Mouse (Mus musculus): Measurements from ENCODE around the gene Xab2. TPM values are rescaled to one million over a fixed set of nuclear protein-coding genes. Genes with fewer than 3 reads are reported as not detected.

Xab2 gene
- 69.3 and 71.2 TPM in 2 replicates for polyA plus RNA-seq (2015; fragmentation: Nextera tagmentation; extraction: Ambion mirVana)

GRCm38 (mm10) chr8:3621199-3621970, at the start of gene Xab2, which contains the start of gene Pet100:
Gene Xab2, minus strand, starts transcription at chr8:3621316.
Gene Pet100, plus strand, starts transcription at chr8:3621548.
- no peaks in the 10 kb centered on the region for H3K27me3 ChIP-seq (replicated peaks; ENCODE audit: control insufficient read depth, insufficient read depth, low read length)
- H3K9ac ChIP-seq (replicated peaks; ENCODE audit: low read depth, low read length): peak within 1 kb of the TSS; percentile 70
- peak; percentile 97 for ATAC-seq
- H3K4me3 ChIP-seq (replicated peaks; ENCODE audit: low read length): peak within 1 kb of the TSS; percentile 55
- under 1% methylated on average over 37 of the region's 37 CpGs for WGBS
- H3K4me2 ChIP-seq (ENCODE audit: low read length): peak within 1 kb of the TSS; percentile 88
- no peaks in the 10 kb centered on the region for H3K9me3 ChIP-seq (ENCODE audit: control insufficient read depth, low read length)
- H3K36me3 ChIP-seq (ENCODE audit: control insufficient read depth, insufficient read depth): peaks cover 14% of the 10 kb centered on the region
- peaks cover 20% of the 10 kb centered on the region for H3K4me1 ChIP-seq (replicated peaks; ENCODE audit: control insufficient read depth, insufficient read depth, low read length)
- H3K27ac ChIP-seq (ENCODE audit: low read length): no peak within 1 kb of the TSS

GRCm38 (mm10) chr8:3670388-3670787, 49.3 kb upstream of the Xab2 start:
- H3K9me3 ChIP-seq (ENCODE audit: control insufficient read depth, low read length): no peaks in the 10 kb centered on the region
- H3K27ac ChIP-seq (ENCODE audit: low read length): no peak overlapping the region
- H3K4me3 ChIP-seq (replicated peaks; ENCODE audit: low read length): no peak overlapping the region
- H3K4me2 ChIP-seq (ENCODE audit: low read length): no peak overlapping the region
- ATAC-seq: no peak
- no peak overlapping the region for H3K9ac ChIP-seq (replicated peaks; ENCODE audit: low read depth, low read length)
- no peaks in the 10 kb centered on the region for H3K36me3 ChIP-seq (ENCODE audit: control insufficient read depth, insufficient read depth)
- no peaks in the 10 kb centered on the region for H3K27me3 ChIP-seq (replicated peaks; ENCODE audit: control insufficient read depth, insufficient read depth, low read length)
- H3K4me1 ChIP-seq (replicated peaks; ENCODE audit: control insufficient read depth, insufficient read depth, low read length): peaks cover 4% of the 10 kb centered on the region; the same call in 1 of the 2 replicates
- 84% methylated on average over 2 of the region's 2 CpGs for WGBS

- H3K4me1 ChIP-seq (replicated peaks; ENCODE audit: control insufficient read depth, insufficient read depth, low read length): no peaks in the 10 kb centered on the region
- no peak within 1 kb of the TSS for H3K9ac ChIP-seq (replicated peaks; ENCODE audit: low read depth, low read length)
- H3K4me2 ChIP-seq (ENCODE audit: low read length): no peak within 1 kb of the TSS
- H3K36me3 ChIP-seq (ENCODE audit: control insufficient read depth, insufficient read depth): no peaks in the 10 kb centered on the region
- H3K27ac ChIP-seq (ENCODE audit: low read length): no peak within 1 kb of the TSS
- H3K27me3 ChIP-seq (replicated peaks; ENCODE audit: control insufficient read depth, insufficient read depth, low read length): no peaks in the 10 kb centered on the region
- H3K4me3 ChIP-seq (replicated peaks; ENCODE audit: low read length): no peak within 1 kb of the TSS
- WGBS: 81% methylated on average over 6 of the region's 6 CpGs
- no peak for ATAC-seq
- no peaks in the 10 kb centered on the region for H3K9me3 ChIP-seq (ENCODE audit: control insufficient read depth, low read length)
Observed at GRCm38 (mm10) chr8:3665507-3665906, 44.4 kb upstream of the Xab2 start, which contains the start of gene Mcemp1. Gene Mcemp1, plus strand, starts transcription at chr8:3665754.

- ATAC-seq: no peak
- no peaks in the 10 kb centered on the region for H3K27me3 ChIP-seq (replicated peaks; ENCODE audit: control insufficient read depth, insufficient read depth, low read length)
- H3K4me1 ChIP-seq (replicated peaks; ENCODE audit: control insufficient read depth, insufficient read depth, low read length): no peaks in the 10 kb centered on the region
- no peaks in the 10 kb centered on the region for H3K9me3 ChIP-seq (ENCODE audit: control insufficient read depth, low read length)
- H3K4me2 ChIP-seq (ENCODE audit: low read length): no peak overlapping the region
- no peak overlapping the region for H3K9ac ChIP-seq (replicated peaks; ENCODE audit: low read depth, low read length)
- 67% methylated on average over 5 of the region's 5 CpGs for WGBS
- no peak overlapping the region for H3K4me3 ChIP-seq (replicated peaks; ENCODE audit: low read length)
- H3K27ac ChIP-seq (ENCODE audit: low read length): no peak overlapping the region
- no peaks in the 10 kb centered on the region for H3K36me3 ChIP-seq (ENCODE audit: control insufficient read depth, insufficient read depth)
Observed at GRCm38 (mm10) chr8:3664405-3664804, 43.3 kb upstream of the Xab2 start.

- Histone ChIP-seq H3K27ac (ENCODE audit: low read length) (no peak overlapping the region), H3K4me3 (replicated peaks; ENCODE audit: low read length) (no peak overlapping the region), H3K4me2 (ENCODE audit: low read length) (no peak overlapping the region), H3K4me1 (replicated peaks; ENCODE audit: control insufficient read depth, insufficient read depth, low read length) (peaks cover 4% of the 10 kb centered on the region; the same call in 1 of the 2 replicates), H3K36me3 (ENCODE audit: control insufficient read depth, insufficient read depth) (no peaks in the 10 kb centered on the region), H3K27me3 (replicated peaks; ENCODE audit: control insufficient read depth, insufficient read depth, low read length) (no peaks in the 10 kb centered on the region), H3K9me3 (ENCODE audit: control insufficient read depth, low read length) (no peaks in the 10 kb centered on the region), H3K9ac (replicated peaks; ENCODE audit: low read depth, low read length) (no peak overlapping the region)
- ATAC-seq: no peak
- WGBS: 85% methylated on average over 8 of the region's 8 CpGs
Observed at GRCm38 (mm10) chr8:3660889-3661288, 39.8 kb upstream of the Xab2 start.

GRCm38 (mm10) chr8:3656725-3657381, 35.7 kb upstream of the Xab2 start:
- peak; percentile 43; the same call in 1 of the 2 replicates for ATAC-seq
- H3K4me3 ChIP-seq (replicated peaks; ENCODE audit: low read length): no peak overlapping the region; the same call in 1 of the 2 replicates
- peak overlapping the region; percentile 25; the same call in 1 of the 2 replicates for H3K4me2 ChIP-seq (ENCODE audit: low read length)
- peaks cover 4% of the 10 kb centered on the region; the same call in 1 of the 2 replicates for H3K4me1 ChIP-seq (replicated peaks; ENCODE audit: control insufficient read depth, insufficient read depth, low read length)
- no peak overlapping the region for H3K9ac ChIP-seq (replicated peaks; ENCODE audit: low read depth, low read length)
- no peaks in the 10 kb centered on the region for H3K9me3 ChIP-seq (ENCODE audit: control insufficient read depth, low read length)
- no peaks in the 10 kb centered on the region for H3K27me3 ChIP-seq (replicated peaks; ENCODE audit: control insufficient read depth, insufficient read depth, low read length)
- H3K27ac ChIP-seq (ENCODE audit: low read length): no peak overlapping the region
- WGBS: 18% methylated on average over 7 of the region's 7 CpGs
- no peaks in the 10 kb centered on the region for H3K36me3 ChIP-seq (ENCODE audit: control insufficient read depth, insufficient read depth)

- Histone ChIP-seq H3K27me3 (replicated peaks; ENCODE audit: control insufficient read depth, insufficient read depth, low read length) (no peaks in the 10 kb centered on the region), H3K9me3 (ENCODE audit: control insufficient read depth, low read length) (no peaks in the 10 kb centered on the region), H3K4me2 (ENCODE audit: low read length) (no peak within 1 kb of the TSS), H3K36me3 (ENCODE audit: control insufficient read depth, insufficient read depth) (no peaks in the 10 kb centered on the region), H3K9ac (replicated peaks; ENCODE audit: low read depth, low read length) (no peak within 1 kb of the TSS), H3K27ac (ENCODE audit: low read length) (no peak within 1 kb of the TSS), H3K4me3 (replicated peaks; ENCODE audit: low read length) (no peak within 1 kb of the TSS), H3K4me1 (replicated peaks; ENCODE audit: control insufficient read depth, insufficient read depth, low read length) (peaks cover 4% of the 10 kb centered on the region; the same call in 1 of the 2 replicates)
- ATAC-seq: no peak
- 74% methylated on average over 3 of the region's 3 CpGs for WGBS
Observed at GRCm38 (mm10) chr8:3655526-3655925, 34.4 kb upstream of the Xab2 start, which contains the start of gene Retn. Gene Retn, plus strand, starts transcription at chr8:3655770.

GRCm38 (mm10) chr8:3654726-3655508, 33.8 kb upstream of the Xab2 start:
- H3K4me1 ChIP-seq (replicated peaks; ENCODE audit: control insufficient read depth, insufficient read depth, low read length): peaks cover 4% of the 10 kb centered on the region; the same call in 1 of the 2 replicates
- H3K4me2 ChIP-seq (ENCODE audit: low read length): no peak overlapping the region
- no peaks in the 10 kb centered on the region for H3K36me3 ChIP-seq (ENCODE audit: control insufficient read depth, insufficient read depth)
- H3K4me3 ChIP-seq (replicated peaks; ENCODE audit: low read length): no peak overlapping the region
- no peak overlapping the region for H3K27ac ChIP-seq (ENCODE audit: low read length)
- ATAC-seq: no peak
- H3K9me3 ChIP-seq (ENCODE audit: control insufficient read depth, low read length): no peaks in the 10 kb centered on the region
- H3K27me3 ChIP-seq (replicated peaks; ENCODE audit: control insufficient read depth, insufficient read depth, low read length): no peaks in the 10 kb centered on the region
- 78% methylated on average over 11 of the region's 11 CpGs for WGBS
- H3K9ac ChIP-seq (replicated peaks; ENCODE audit: low read depth, low read length): no peak overlapping the region

GRCm38 (mm10) chr8:3652845-3653244, 31.7 kb upstream of the Xab2 start:
- 65% methylated on average over 3 of the region's 3 CpGs for WGBS

More at GRCm38 (mm10) chr8:3652845-3653244, 31.7 kb upstream of the Xab2 start:
- no peaks in the 10 kb centered on the region for H3K27me3 ChIP-seq (replicated peaks; ENCODE audit: control insufficient read depth, insufficient read depth, low read length)
- no peaks in the 10 kb centered on the region for H3K9me3 ChIP-seq (ENCODE audit: control insufficient read depth, low read length)
- no peak overlapping the region for H3K4me3 ChIP-seq (replicated peaks; ENCODE audit: low read length)
- no peak overlapping the region for H3K4me2 ChIP-seq (ENCODE audit: low read length)
- H3K27ac ChIP-seq (ENCODE audit: low read length): no peak overlapping the region
- no peak overlapping the region for H3K9ac ChIP-seq (replicated peaks; ENCODE audit: low read depth, low read length)
- H3K36me3 ChIP-seq (ENCODE audit: control insufficient read depth, insufficient read depth): no peaks in the 10 kb centered on the region
- ATAC-seq: no peak
- H3K4me1 ChIP-seq (replicated peaks; ENCODE audit: control insufficient read depth, insufficient read depth, low read length): peaks cover 4% of the 10 kb centered on the region; the same call in 1 of the 2 replicates
